Mouse (Mus musculus) MEL (cell line): ENCODE data around the gene Cblc.
A peak's percentile ranks its signal among the peaks of the same experiment; 100 is the strongest.
"Not testable (repeated sequence)": the region's sequence is repeated elsewhere in the genome, so short reads cannot be mapped to it uniquely, and the experiment has no call there.

Experiments
- CTCF ChIP-seq, 3 experiments: IDR thresholded peaks in 2 of 3; conservative IDR thresholded peaks in 1 of 3; 2 replicates each; pipeline ENCODE4 v1.5.1; 2011 to 2012; ENCODE audit warnings: low read length in 3 of 3, low read depth in 2 of 3, mild to moderate bottlenecking in 2 of 3, improper control_type of control experiment in 1 of 3, inconsistent platforms in 1 of 3, mixed read lengths in 1 of 3, moderate library complexity in 1 of 3; ENCODE audit not compliant: control insufficient read depth in 1 of 3, insufficient read depth in 1 of 3, poor library complexity in 1 of 3, severe bottlenecking in 1 of 3
- NELFE ChIP-seq: IDR thresholded peaks from 2 replicates; pipeline ENCODE4 v1.6.1; 2011; ENCODE audit warnings: low read depth, low read length, improper control_type of control experiment
- POLR2A ChIP-seq, 2 experiments: IDR thresholded peaks; 2 replicates each; pipeline ENCODE4 v1.6.1; 2011 to 2012; ENCODE audit warnings: low read length in 2 of 2, mild to moderate bottlenecking in 2 of 2, control low read depth in 1 of 2, improper control_type of control experiment in 1 of 2, low read depth in 1 of 2, moderate library complexity in 1 of 2; ENCODE audit not compliant: control insufficient read depth in 1 of 2, insufficient read depth in 1 of 2, poor library complexity in 1 of 2
- TBP ChIP-seq: IDR thresholded peaks from 2 replicates; pipeline ENCODE4 v1.8.0; 2011; ENCODE audit warnings: low read depth, low read length, improper control_type of control experiment

DNA sequence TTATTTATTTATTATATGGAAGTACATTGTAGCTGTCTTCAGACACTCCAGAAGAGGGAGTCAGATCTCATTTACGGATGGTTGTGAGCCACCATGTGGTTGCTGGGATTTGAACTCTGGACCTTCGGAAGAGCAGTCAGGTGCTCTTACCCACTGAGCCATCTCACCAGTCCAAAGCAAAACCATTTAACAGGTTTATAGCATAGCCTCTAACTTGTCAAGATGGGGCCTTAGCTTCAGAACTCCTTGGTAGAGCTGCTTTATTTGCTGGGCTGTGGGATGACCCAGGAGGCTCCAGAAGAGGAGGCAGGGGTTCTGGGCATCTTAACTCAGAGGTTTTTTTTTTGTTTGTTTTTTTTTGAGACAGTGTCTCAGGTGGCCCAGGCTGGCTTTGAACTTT lies 5.1 kb downstream of the Cblc start:
- TF ChIP-seq CTCF (IDR thresholded peaks at IDR 0.05 in 2 of 3, conservative IDR thresholded peaks at IDR 0.05 in 1 of 3; ENCODE audit: control insufficient read depth in 1 of 3, insufficient read depth in 1 of 3, low read depth in 2 of 3, low read length in 3 of 3, poor library complexity in 1 of 3, severe bottlenecking in 1 of 3); POLR2A (IDR thresholded peaks at IDR 0.05; ENCODE audit: control insufficient read depth in 1 of 2, insufficient read depth in 1 of 2, low read depth in 1 of 2, low read length in 2 of 2, poor library complexity in 1 of 2); NELFE: not testable (repeated sequence)
- peak; percentile 80 for TF ChIP-seq TBP
